Comparison of ENCODE assay signal across 19 mouse cellular contexts in genomic region chr11:80453198-80453597, GRCm38 (mm10). TPM values are rescaled to one million over a fixed set of nuclear protein-coding genes. Genes with fewer than 3 reads are reported as not detected.
DNase-seq lines count a peak whose midpoint lies in the region; TF ChIP-seq lines count a peak whose summit lies in the region.
"Had no signal": no experiment of that assay in that cellular context is flagged by ENCODE, and none has a peak within 500 bp of the region (broad histone marks: within the 10 kb centered on the region; RNA-seq: fewer than 3 reads in every experiment).

No protein-coding gene starts in this region.

- TF ChIP-seq CTCF in MEL (IDR thresholded peaks at IDR 0.05 in 2 of 3, conservative IDR thresholded peaks at IDR 0.05 in 1 of 3; ENCODE audit: control insufficient read depth in 1 of 3, insufficient read depth in 1 of 3, low read depth in 2 of 3, low read length in 3 of 3, poor library complexity in 1 of 3, severe bottlenecking in 1 of 3) = no peak

- no peak overlapping the region for H3K4me3 ChIP-seq in MEL (ENCODE audit: control insufficient read depth in 1 of 2, insufficient read depth in 1 of 2, low read depth in 2 of 2, low read length in 2 of 2)

- no peaks in the 10 kb centered on the region; the same call in 1 of the 2 replicates for H3K79me2 ChIP-seq in MEL (ENCODE audit: control insufficient read depth, insufficient read depth, low read length, poor library complexity)

- TF ChIP-seq POLR2A in MEL (IDR thresholded peaks at IDR 0.05; ENCODE audit: control insufficient read depth in 1 of 2, insufficient read depth in 1 of 2, low read depth in 1 of 2, low read length in 2 of 2, poor library complexity in 1 of 2) = no peak

- H3K9me3 ChIP-seq in MEL (replicated peaks; ENCODE audit: insufficient read depth, low read length) = no peaks in the 10 kb centered on the region
- H3K9me3 ChIP-seq: G1E had no signal

- peaks cover 34 to 59% of the 10 kb centered on the region in 2 experiments for H3K36me3 ChIP-seq in MEL (ENCODE audit: control insufficient read depth in 1 of 2, insufficient read depth in 2 of 2, low read length in 2 of 2)

- no peak overlapping the region for H3K27ac ChIP-seq in MEL (ENCODE audit: control insufficient read depth, low read depth, low read length)

- DNase-seq in 3T3-L1 (ENCODE audit: low read depth, low spot score) (peak; percentile 69), MEL (ENCODE audit: low read depth, low spot score) (no peak)
- DNase-seq in right cerebral cortex, postnatal 14 days = no peak
- DNase-seq in right cerebral cortex, adult 2 months (ENCODE audit: low spot score in 2 of 2) = no peak
- DNase-seq: adrenal gland, adult 2 months; adrenal gland, adult 8-10 months; adrenal gland, postnatal 10 days; adrenal gland, postnatal 14 days; adrenal gland, postnatal 25 days; adrenal gland, postnatal 36 days; B cell, adult 2 months; cerebellum, adult 11 months; cerebellum, adult 11-12 months; cerebellum, adult 18-20 months; cerebellum, adult 2 months; cerebellum, adult 8-10 months had no signal

- no peak for TF ChIP-seq RAD21 in MEL (IDR thresholded peaks at IDR 0.05; ENCODE audit: low read depth, low read length)

- peak; percentile 71 to 73 for TF ChIP-seq EP300 in MEL (IDR thresholded peaks at IDR 0.05; ENCODE audit: low read depth in 1 of 2, low read length in 2 of 2)

- peaks cover 4 to 16% of the 10 kb centered on the region in 2 experiments; a peak in 3 of 4 replicates for H3K4me1 ChIP-seq in MEL (ENCODE audit: control insufficient read depth in 1 of 2, insufficient read depth in 2 of 2, low read length in 2 of 2)

- H3K27me3 ChIP-seq in MEL (ENCODE audit: control insufficient read depth in 1 of 2, insufficient read depth in 2 of 2, low read length in 2 of 2) = no peaks in the 10 kb centered on the region
- H3K27me3 ChIP-seq: CH12.LX, Patski had no signal

- H3K9ac ChIP-seq in MEL (ENCODE audit: control insufficient read depth, low read depth, low read length, poor library complexity, severe bottlenecking) = no peak overlapping the region

TF ChIP-seq in MEL, 35 proteins besides CTCF, POLR2A, EP300 and RAD21:
- TF ChIP-seq POLR2AphosphoS2 (IDR thresholded peaks at IDR 0.05; ENCODE audit: low read length) (no peak), TCF12 (IDR thresholded peaks at IDR 0.05; ENCODE audit: low read depth, low read length) (peak; percentile 26; the same call in 1 of the 2 replicates), MXI1 (IDR thresholded peaks at IDR 0.05; ENCODE audit: low read depth, low read length) (no peak; the same call in 1 of the 2 replicates), ZNF384 (IDR thresholded peaks at IDR 0.05; ENCODE audit: low read depth, low read length) (peak; percentile 28; the same call in 1 of the 2 replicates), HCFC1 (IDR thresholded peaks at IDR 0.05; ENCODE audit: low read depth, low read length) (no peak), MYC (IDR thresholded peaks at IDR 0.05; ENCODE audit: low read depth, low read length) (no peak), SIN3A (IDR thresholded peaks at IDR 0.05; ENCODE audit: low read length) (no peak; the same call in 1 of the 2 replicates), NELFE (IDR thresholded peaks at IDR 0.05; ENCODE audit: low read depth, low read length) (no peak), GABPA (IDR thresholded peaks at IDR 0.05; ENCODE audit: low read depth, low read length) (no peak), MYB (IDR thresholded peaks at IDR 0.05; ENCODE audit: low read depth, low read length) (no peak), MAFK (IDR thresholded peaks at IDR 0.05; ENCODE audit: borderline replicate concordance, low read depth, low read length) (no peak), KAT2A (conservative IDR thresholded peaks at IDR 0.05; ENCODE audit: low read depth, low read length) (no peak), MEF2A (IDR thresholded peaks at IDR 0.05; ENCODE audit: extremely low read depth, insufficient replicate concordance, low read depth, low read length, poor library complexity, severe bottlenecking) (no peak), MAZ (IDR thresholded peaks at IDR 0.05; ENCODE audit: low read depth, low read length) (no peak), ETS1 (IDR thresholded peaks at IDR 0.05; ENCODE audit: low read depth, low read length) (peak; percentile 55; the same call in 1 of the 2 replicates), NRF1 (IDR thresholded peaks at IDR 0.05; ENCODE audit: insufficient read depth, low read depth, low read length, poor library complexity, severe bottlenecking) (no peak), POLR2AphosphoS5 (IDR thresholded peaks at IDR 0.05; ENCODE audit: borderline replicate concordance, low read depth, low read length) (no peak), CHD1 (IDR thresholded peaks at IDR 0.05; ENCODE audit: low read depth, low read length) (no peak), USF1 (IDR thresholded peaks at IDR 0.05; ENCODE audit: low read depth, low read length) (no peak), ZKSCAN1 (IDR thresholded peaks at IDR 0.05; ENCODE audit: low read depth, low read length) (no peak), RCOR1 (IDR thresholded peaks at IDR 0.05; ENCODE audit: low read depth, low read length) (peak; percentile 78; the same call in 1 of the 2 replicates), TBP (IDR thresholded peaks at IDR 0.05; ENCODE audit: low read depth, low read length) (no peak), E2F4 (IDR thresholded peaks at IDR 0.05; ENCODE audit: borderline replicate concordance, low read depth, low read length) (no peak), CHD2 (IDR thresholded peaks at IDR 0.05; ENCODE audit: low read length) (no peak), SMC3 (IDR thresholded peaks at IDR 0.05; ENCODE audit: low read depth, low read length) (no peak), TAL1 (IDR thresholded peaks at IDR 0.05; ENCODE audit: low read length) (no peak), BHLHE40 (IDR thresholded peaks at IDR 0.05; ENCODE audit: borderline replicate concordance, low read depth, low read length) (no peak; the same call in 1 of the 2 replicates), GATA1 (IDR thresholded peaks at IDR 0.05; ENCODE audit: low read depth, low read length) (peak; percentile 71), ZMIZ1 (IDR thresholded peaks at IDR 0.05; ENCODE audit: low read depth, low read length) (no peak), UBTF (IDR thresholded peaks at IDR 0.05; ENCODE audit: borderline replicate concordance, insufficient read depth, low read depth, low read length) (no peak), USF2 (IDR thresholded peaks at IDR 0.05; ENCODE audit: borderline replicate concordance in 1 of 2, insufficient read depth in 1 of 2, low read depth in 1 of 2, low read length in 2 of 2) (no peak), JUND (IDR thresholded peaks at IDR 0.05; ENCODE audit: low read depth, low read length) (no peak), ZC3H11A (IDR thresholded peaks at IDR 0.05; ENCODE audit: low read depth, low read length) (no peak), ELF1 (IDR thresholded peaks at IDR 0.05; ENCODE audit: low read depth, low read length) (no peak), MAX (IDR thresholded peaks at IDR 0.05; ENCODE audit: low read length) (no peak)

RNA-seq across cellular contexts. Expression of gene Cdk5r1, which starts 23.6 kb away (rescaled TPM):
- 0.88 and 1.2 TPM in 2 replicates for total RNA-seq in MEL (2012; rRNA removed)
- 1 to 10 TPM in 1 of 2 experiments, not detected in 1; 1.1 TPM for polyA plus RNA-seq in MEL (2012; ENCODE audit: insufficient read depth in 1 of 2, insufficient read length in 2 of 2, low read depth in 1 of 2, low replicate concordance in 2 of 2, missing spikeins in 1 of 2)

RNA-seq across cellular contexts. Expression of gene Psmd11, which starts 24.8 kb away (rescaled TPM):
- total RNA-seq in MEL (2012; rRNA removed) = 110 and 153 TPM in 2 replicates
- 100 to 1,000 TPM; 184 to 324 TPM for polyA plus RNA-seq in MEL (2012; ENCODE audit: insufficient read depth in 1 of 2, insufficient read length in 2 of 2, low read depth in 1 of 2, low replicate concordance in 2 of 2, missing spikeins in 1 of 2)
